Mouse (Mus musculus) ES-Bruce4 (cell line): ENCODE data around the gene Fars2.

Experiments used
- CTCF ChIP-seq: IDR thresholded peaks from one replicate; pipeline ENCODE4 v1.8.1; 2011; ENCODE audit warnings: low read depth, low read length
- EP300 ChIP-seq: IDR thresholded peaks from 2 replicates; pipeline ENCODE4 v1.6.1; 2011; ENCODE audit warnings: low read depth, low read length; ENCODE audit not compliant: insufficient read depth
- POLR2A ChIP-seq: IDR thresholded peaks from one replicate; pipeline ENCODE4 v1.8.1; 2011; ENCODE audit warnings: low read length; ENCODE audit not compliant: insufficient read depth

- no peak for TF ChIP-seq EP300
- no peak for TF ChIP-seq CTCF
- TF ChIP-seq POLR2A, result no peak
Measured at GRCm38 (mm10) chr13:36204320-36204719, 87.1 kb downstream of the Fars2 start.
